Mouse (Mus musculus) small intestine, adult 2 months (tissue): ENCODE results near the gene Dapk2. TPM values are rescaled to one million over a fixed set of nuclear protein-coding genes. Genes with fewer than 3 reads are reported as not detected.
A peak's percentile ranks its signal among the peaks of the same experiment; 100 is the strongest.

Source experiments
- H3K27ac ChIP-seq: fragments of 200-500 bp; 2 replicates; pipeline ENCODE4 v1.5.1; 2012; ENCODE audit warnings: low read depth, low read length, control low read depth, inconsistent platforms; ENCODE audit not compliant: insufficient read depth
- H3K27me3 ChIP-seq: fragments of 200-500 bp; 2 replicates; pipeline ENCODE4 v1.6.1; 2012; ENCODE audit warnings: mild to moderate bottlenecking, moderate library complexity, low read length, inconsistent platforms; ENCODE audit not compliant: control insufficient read depth, insufficient read depth
- H3K36me3 ChIP-seq: fragments of 200-500 bp; 2 replicates; pipeline ENCODE4 v1.6.1; 2012; ENCODE audit warnings: mild to moderate bottlenecking, low read length, control low read depth, inconsistent platforms; ENCODE audit not compliant: control insufficient read depth, insufficient read depth
- H3K4me1 ChIP-seq: fragments of 200-500 bp; 2 replicates; pipeline ENCODE4 v1.6.1; 2012; ENCODE audit warnings: low read length, inconsistent platforms, mixed read lengths; ENCODE audit not compliant: control insufficient read depth, insufficient read depth, insufficient read length
- H3K4me3 ChIP-seq: fragments of 200-500 bp; 2 replicates; pipeline ENCODE4 v1.5.1; 2012; ENCODE audit warnings: low read depth, mild to moderate bottlenecking, control low read depth, inconsistent platforms, low read length, moderate library complexity
- CTCF ChIP-seq: fragments of 200-500 bp; IDR thresholded peaks from 2 replicates; pipeline ENCODE4 v1.5.1; 2012; ENCODE audit warnings: low read depth, mild to moderate bottlenecking, control low read depth, inconsistent platforms, low read length, moderate library complexity, mixed read lengths; ENCODE audit not compliant: insufficient replicate concordance, insufficient read length; ENCODE audit errors: extremely low read depth
- POLR2A ChIP-seq: fragments of 200-500 bp; IDR thresholded peaks from 2 replicates; pipeline ENCODE4 v1.6.1; 2012; ENCODE audit warnings: low read depth, mild to moderate bottlenecking, control low read depth, inconsistent platforms, low read length, moderate library complexity
- WGBS: fragments of 180-500 bp; shearing (Covaris S2); methylation state at CpG from one replicate; pipeline ENCODE4 v1.1.7; 2018; 5-methylcytosine and 5-hydroxymethylcytosine counted together
- polyA plus RNA-seq: library from polyadenylated mRNA; depleted of rRNA; stranded (reverse); fragments of >200 nt; gene quantifications from 2 replicates; pipeline ENCODE4 v1.2.3, GENCODE M21; 2012; rRNA removed

The Dapk2 gene
- polyA plus RNA-seq, result 5.6 and 8.2 TPM in 2 replicates

GRCm38 (mm10) chr9:66157958-66158830 is at the start of gene Dapk2:
Gene Dapk2 (plus strand): TSS chr9:66158223.
- no peaks in the 10 kb centered on the region for H3K27me3 ChIP-seq
- H3K27ac ChIP-seq, result peak within 1 kb of the TSS; percentile 18
- H3K4me1 ChIP-seq, result peaks cover 23% of the 10 kb centered on the region
- peak within 1 kb of the TSS; percentile 73 for H3K4me3 ChIP-seq
- TF ChIP-seq CTCF (peak; percentile 86), POLR2A (no peak)
- under 1% methylated on average over 58 of the region's 58 CpGs for WGBS
- no peaks in the 10 kb centered on the region for H3K36me3 ChIP-seq

GRCm38 (mm10) chr9:66109574-66109973 is 48.4 kb upstream of the Dapk2 start:
- no peak for TF ChIP-seq POLR2A
- no peak for TF ChIP-seq CTCF
- H3K27me3 ChIP-seq, result no peaks in the 10 kb centered on the region
- WGBS, result 98% methylated on average over 1 of the region's 1 CpGs
- H3K4me3 ChIP-seq, result no peak overlapping the region
- peaks cover 43% of the 10 kb centered on the region for H3K36me3 ChIP-seq
- 0 out of 2 replicates have a peak, but pooled peaks cover 2% of the 10 kb centered on the region for H3K4me1 ChIP-seq
- H3K27ac ChIP-seq, result no peak overlapping the region

GRCm38 (mm10) chr9:66110126-66110525 is 47.9 kb upstream of the Dapk2 start:
- TF ChIP-seq POLR2A (no peak), CTCF (no peak)
- no peak overlapping the region for H3K27ac ChIP-seq
- H3K27me3 ChIP-seq, result no peaks in the 10 kb centered on the region
- no peak overlapping the region for H3K4me3 ChIP-seq
- 0 out of 2 replicates have a peak, but pooled peaks cover 2% of the 10 kb centered on the region for H3K4me1 ChIP-seq
- 33% methylated on average over 8 of the region's 8 CpGs for WGBS
- peaks cover 42% of the 10 kb centered on the region for H3K36me3 ChIP-seq

GRCm38 (mm10) chr9:66110611-66111379 is 47.2 kb upstream of the Dapk2 start:
- peaks cover 38% of the 10 kb centered on the region for H3K36me3 ChIP-seq
- no peak for TF ChIP-seq POLR2A
- no peak for TF ChIP-seq CTCF
- 67% methylated on average over 8 of the region's 8 CpGs for WGBS

GRCm38 (mm10) chr9:66114341-66114740 is 43.7 kb upstream of the Dapk2 start:
- WGBS, result 87% methylated on average over 3 of the region's 3 CpGs

More at GRCm38 (mm10) chr9:66110611-66111379, 47.2 kb upstream of the Dapk2 start:
- no peaks in the 10 kb centered on the region for H3K27me3 ChIP-seq
- H3K4me3 ChIP-seq, result no peak overlapping the region
- H3K27ac ChIP-seq, result no peak overlapping the region
- 0 out of 2 replicates have a peak, but pooled peaks cover 2% of the 10 kb centered on the region for H3K4me1 ChIP-seq

GRCm38 (mm10) chr9:66116890-66117289 is 41.1 kb upstream of the Dapk2 start:
- Histone ChIP-seq H3K27me3 (no peaks in the 10 kb centered on the region), H3K4me1 (peaks cover 5% of the 10 kb centered on the region; the same call in 1 of the 2 replicates), H3K4me3 (no peak overlapping the region), H3K36me3 (peaks cover 12% of the 10 kb centered on the region), H3K27ac (no peak overlapping the region)
- TF ChIP-seq CTCF (no peak), POLR2A (no peak)
- WGBS, result 67% methylated on average over 8 of the region's 8 CpGs

More at GRCm38 (mm10) chr9:66114341-66114740, 43.7 kb upstream of the Dapk2 start:
- H3K36me3 ChIP-seq, result peaks cover 12% of the 10 kb centered on the region
- H3K4me3 ChIP-seq, result no peak overlapping the region
- TF ChIP-seq CTCF (no peak), POLR2A (no peak)
- H3K27me3 ChIP-seq, result no peaks in the 10 kb centered on the region
- H3K27ac ChIP-seq, result no peak overlapping the region
- peaks cover 6% of the 10 kb centered on the region; the same call in 1 of the 2 replicates for H3K4me1 ChIP-seq
